Mouse (Mus musculus): ENCODE data around the gene Prdm10.

Gene Prdm10

GRCm38 (mm10) chr9:31280366-31281010 lies at the start of gene Prdm10:
TSS of gene Prdm10 (plus strand) at chr9:31280538.
- in situ Hi-C loops (cut with MseI, MboI), result no loop called here

GRCm38 (mm10) chr9:31235030-31235429 lies 45.3 kb upstream of the Prdm10 start:
- in situ Hi-C loops (cut with MseI, MboI), result no loop called here

GRCm38 (mm10) chr9:31235489-31235888 lies 44.8 kb upstream of the Prdm10 start:
- in situ Hi-C loops (cut with MseI, MboI), result no loop called here

- in situ Hi-C loops (cut with MseI, MboI), result no loop called here
Measured at GRCm38 (mm10) chr9:31236079-31236478, 44.3 kb upstream of the Prdm10 start.

GRCm38 (mm10) chr9:31238526-31238925 lies 41.8 kb upstream of the Prdm10 start:
- in situ Hi-C loops (cut with MseI, MboI), result no loop called here

- in situ Hi-C loops (cut with MseI, MboI), result no loop called here
Measured at GRCm38 (mm10) chr9:31239551-31239950, 40.8 kb upstream of the Prdm10 start.

GRCm38 (mm10) chr9:31240522-31241207 lies 39.7 kb upstream of the Prdm10 start:
- in situ Hi-C loops (cut with MseI, MboI), result no loop called here

GRCm38 (mm10) chr9:31241208-31241699 lies 39.1 kb upstream of the Prdm10 start:
- in situ Hi-C loops (cut with MseI, MboI), result no loop called here

GRCm38 (mm10) chr9:31243306-31243938 lies 36.9 kb upstream of the Prdm10 start:
- in situ Hi-C loops (cut with MseI, MboI), result no loop called here

- in situ Hi-C loops (cut with MseI, MboI), result no loop called here
Measured at GRCm38 (mm10) chr9:31243939-31244333, 36.4 kb upstream of the Prdm10 start.

- in situ Hi-C loops (cut with MseI, MboI), result no loop called here
Measured at GRCm38 (mm10) chr9:31245006-31245405, 35.3 kb upstream of the Prdm10 start.

GRCm38 (mm10) chr9:31246421-31246820 lies 33.9 kb upstream of the Prdm10 start:
- in situ Hi-C loops (cut with MseI, MboI), result no loop called here

- in situ Hi-C loops (cut with MseI, MboI), result no loop called here
Measured at GRCm38 (mm10) chr9:31247447-31248220, 32.7 kb upstream of the Prdm10 start.

- in situ Hi-C loops (cut with MseI, MboI), result no loop called here
Measured at GRCm38 (mm10) chr9:31252182-31252799, 28.0 kb upstream of the Prdm10 start.

GRCm38 (mm10) chr9:31253311-31253734 lies 27.0 kb upstream of the Prdm10 start:
- in situ Hi-C loops (cut with MseI, MboI), result no loop called here

- in situ Hi-C loops (cut with MseI, MboI), result no loop called here
Measured at GRCm38 (mm10) chr9:31253866-31254696, 26.3 kb upstream of the Prdm10 start.

- in situ Hi-C loops (cut with MseI, MboI), result no loop called here
Measured at GRCm38 (mm10) chr9:31254697-31255004, 25.7 kb upstream of the Prdm10 start.

GRCm38 (mm10) chr9:31255953-31256352 lies 24.4 kb upstream of the Prdm10 start:
- in situ Hi-C loops (cut with MseI, MboI), result no loop called here

- in situ Hi-C loops (cut with MseI, MboI), result no loop called here
Measured at GRCm38 (mm10) chr9:31258237-31258636, 22.1 kb upstream of the Prdm10 start.

GRCm38 (mm10) chr9:31260219-31260618 lies 20.1 kb upstream of the Prdm10 start:
- in situ Hi-C loops (cut with MseI, MboI), result no loop called here
